In genomic region chr14:31640890-31641505, GRCm38 (mm10) we compare ENCODE assay signal across 8 mouse cellular contexts. TPM values are rescaled to one million over a fixed set of nuclear protein-coding genes. Genes with fewer than 3 reads are reported as not detected.
A peak's percentile ranks its signal among the peaks of the same experiment; 100 is the strongest.
DNase-seq lines count a peak whose midpoint lies in the region; ATAC-seq and TF ChIP-seq lines count a peak whose summit lies in the region.

TSS of gene Btd (plus strand) at chr14:31641028.
TSS of gene Hacl1 (minus strand) at chr14:31641286.

- H3K9ac ChIP-seq in heart, embryonic 12.5 days, result peak within 1 kb of the TSS; percentile 84
- H3K9ac ChIP-seq in kidney, postnatal 0 days (ENCODE audit: low read depth, low read length), result peak within 1 kb of the TSS; percentile 56
- H3K9ac ChIP-seq in liver, embryonic 13.5 days, result peak within 1 kb of the TSS; percentile 87
- H3K9ac ChIP-seq in stomach, embryonic 16.5 days (ENCODE audit: low read length), result peak within 1 kb of the TSS; percentile 82

- H3K4me3 ChIP-seq in heart, embryonic 12.5 days, result peak within 1 kb of the TSS; percentile 61
- peak within 1 kb of the TSS; percentile 52 for H3K4me3 ChIP-seq in kidney, postnatal 0 days (replicated peaks; ENCODE audit: low read depth, low read length)
- H3K4me3 ChIP-seq in liver, embryonic 13.5 days (replicated peaks), result peak within 1 kb of the TSS; percentile 78
- H3K4me3 ChIP-seq in stomach, embryonic 16.5 days (replicated peaks; ENCODE audit: low read length), result peak within 1 kb of the TSS; percentile 80

- TF ChIP-seq CTCF in kidney, postnatal 0 days (IDR thresholded peaks at IDR 0.05; ENCODE audit: low read depth), result no peak

- no peaks in the 10 kb centered on the region for H3K36me3 ChIP-seq in heart, embryonic 12.5 days
- no peaks in the 10 kb centered on the region for H3K36me3 ChIP-seq in kidney, postnatal 0 days (ENCODE audit: insufficient read depth, low read length)
- no peaks in the 10 kb centered on the region; the same call in 1 of the 2 replicates for H3K36me3 ChIP-seq in liver, embryonic 13.5 days
- no peaks in the 10 kb centered on the region for H3K36me3 ChIP-seq in stomach, embryonic 16.5 days (ENCODE audit: control insufficient read depth, insufficient read depth, low read length)

- H3K4me1 ChIP-seq in heart, embryonic 12.5 days (replicated peaks), result peaks cover 11% of the 10 kb centered on the region
- H3K4me1 ChIP-seq in kidney, postnatal 0 days (replicated peaks; ENCODE audit: insufficient read depth, low read length), result 0 out of 2 replicates have a peak, but pooled peaks cover 4% of the 10 kb centered on the region
- H3K4me1 ChIP-seq in liver, embryonic 13.5 days (replicated peaks), result peaks cover 25% of the 10 kb centered on the region
- H3K4me1 ChIP-seq in stomach, embryonic 16.5 days (ENCODE audit: control insufficient read depth, insufficient read depth, low read length), result peaks cover 6% of the 10 kb centered on the region

- H3K27ac ChIP-seq in heart, embryonic 12.5 days (ENCODE audit: poor library complexity, severe bottlenecking), result peak within 1 kb of the TSS; percentile 65
- peak within 1 kb of the TSS; percentile 83 for H3K27ac ChIP-seq in kidney, postnatal 0 days
- peak within 1 kb of the TSS; percentile 88 for H3K27ac ChIP-seq in liver, embryonic 13.5 days
- H3K27ac ChIP-seq in stomach, embryonic 16.5 days (ENCODE audit: low read length), result peak within 1 kb of the TSS; percentile 95

- under 1% methylated on average over 30 of the region's 30 CpGs for WGBS in heart, embryonic 12.5 days
- under 1% methylated on average over 30 of the region's 30 CpGs for WGBS in kidney, postnatal 0 days
- WGBS in liver, embryonic 13.5 days (ENCODE audit: insufficient replicate concordance), result under 1% methylated on average over 30 of the region's 30 CpGs
- under 1% methylated on average over 30 of the region's 30 CpGs for WGBS in stomach, embryonic 16.5 days

- peak; percentile 96 for ATAC-seq in erythroid progenitor cell, adult 5-6 weeks (replicated peaks; ENCODE audit: low FRiP score, poor library complexity, severe bottlenecking)
- ATAC-seq in heart, embryonic 12.5 days (ENCODE audit: insufficient number of reproducible peaks, low FRiP score), result peak; percentile 98
- ATAC-seq in kidney, postnatal 0 days (replicated peaks; ENCODE audit: low FRiP score, low read depth), result peak; percentile 94
- ATAC-seq in liver, embryonic 13.5 days (ENCODE audit: low read depth), result peak; percentile 98
- ATAC-seq in stomach, embryonic 16.5 days (ENCODE audit: insufficient read depth, low FRiP score), result peak; percentile 98

- DNase-seq in CD4-positive, CD25-positive, alpha-beta regulatory T cell, adult 2 months (ENCODE audit: low read depth, low spot score), result peak; percentile 96
- peak; percentile 84 for DNase-seq in brain, embryonic 18.5 days (ENCODE audit: low read depth, low spot score)
- DNase-seq in kidney, postnatal 0 days (ENCODE audit: low spot score), result peak; percentile 99
- peak; percentile 92 for DNase-seq in liver, embryonic 13.5 days
- DNase-seq in neural tube, embryonic 10.5 days (ENCODE audit: extremely low spot score, low spot score), result peak; percentile 91

- no peaks in the 10 kb centered on the region for H3K27me3 ChIP-seq in heart, embryonic 12.5 days (replicated peaks)
- no peaks in the 10 kb centered on the region for H3K27me3 ChIP-seq in kidney, postnatal 0 days (ENCODE audit: insufficient read depth, low read length)
- no peaks in the 10 kb centered on the region for H3K27me3 ChIP-seq in liver, embryonic 13.5 days
- H3K27me3 ChIP-seq in stomach, embryonic 16.5 days (ENCODE audit: control insufficient read depth, insufficient read depth, low read length), result no peaks in the 10 kb centered on the region

- H3K4me2 ChIP-seq in heart, embryonic 12.5 days, result peak within 1 kb of the TSS; percentile 94
- H3K4me2 ChIP-seq in kidney, postnatal 0 days (ENCODE audit: low read length), result peak within 1 kb of the TSS; percentile 94
- peak within 1 kb of the TSS; percentile 92 for H3K4me2 ChIP-seq in liver, embryonic 13.5 days
- H3K4me2 ChIP-seq in stomach, embryonic 16.5 days (ENCODE audit: low read depth, low read length), result peak within 1 kb of the TSS; percentile 98

- no peaks in the 10 kb centered on the region for H3K9me3 ChIP-seq in heart, embryonic 12.5 days (replicated peaks)
- no peaks in the 10 kb centered on the region for H3K9me3 ChIP-seq in kidney, postnatal 0 days (replicated peaks; ENCODE audit: low read length)
- H3K9me3 ChIP-seq in liver, embryonic 13.5 days (replicated peaks), result no peaks in the 10 kb centered on the region
- no peaks in the 10 kb centered on the region for H3K9me3 ChIP-seq in stomach, embryonic 16.5 days (replicated peaks; ENCODE audit: control insufficient read depth, low read length)

RNA-seq across cellular contexts. Expression of gene Btd, which starts in this region (rescaled TPM):
- total RNA-seq in erythroid progenitor cell, adult 5-6 weeks (2015; ENCODE audit: low replicate concordance), result 0.72 and 5.9 TPM in 2 replicates
- total RNA-seq in erythroid progenitor cell, adult 5-6 weeks (2017; ENCODE audit: low replicate concordance), result 3.3 and 3.5 TPM in 2 replicates
- polyA plus RNA-seq in heart, embryonic 12.5 days (2016; fragmentation: Nextera tagmentation; extraction: Ambion mirVana), result 23.1 and 27.8 TPM in 2 replicates
- polyA plus RNA-seq in kidney, postnatal 0 days (2015; fragmentation: Nextera tagmentation; extraction: Ambion mirVana), result 60.6 and 64.5 TPM in 2 replicates
- 8.9 TPM in 2 replicates for polyA plus RNA-seq in liver, embryonic 13.5 days (2015; fragmentation: Nextera tagmentation; extraction: Ambion mirVana)
- polyA plus RNA-seq in stomach, embryonic 16.5 days (2015; fragmentation: Nextera tagmentation; extraction: Ambion mirVana), result 29.0 and 31.8 TPM in 2 replicates

RNA-seq across cellular contexts. Expression of gene Hacl1, which starts in this region (rescaled TPM):
- total RNA-seq in erythroid progenitor cell, adult 5-6 weeks (2015; ENCODE audit: low replicate concordance), result 16.2 TPM in 1 of 2 replicates, not detected in the other
- 11.6 and 17.4 TPM in 2 replicates for total RNA-seq in erythroid progenitor cell, adult 5-6 weeks (2017; ENCODE audit: low replicate concordance)
- 7.9 and 13.2 TPM in 2 replicates for polyA plus RNA-seq in heart, embryonic 12.5 days (2016; fragmentation: Nextera tagmentation; extraction: Ambion mirVana)
- polyA plus RNA-seq in kidney, postnatal 0 days (2015; fragmentation: Nextera tagmentation; extraction: Ambion mirVana), result 68.9 and 76.3 TPM in 2 replicates
- polyA plus RNA-seq in liver, embryonic 13.5 days (2015; fragmentation: Nextera tagmentation; extraction: Ambion mirVana), result 8.1 and 9.6 TPM in 2 replicates
- 12.5 and 13.1 TPM in 2 replicates for polyA plus RNA-seq in stomach, embryonic 16.5 days (2015; fragmentation: Nextera tagmentation; extraction: Ambion mirVana)

Comparison
In these comparisons a context has a peak if more than half of its experiments do, and no peak if none do; other contexts are left out.
1. Peak in every context shown above with its lines: DNase-seq, ATAC-seq, H3K4me3 ChIP-seq and H3K27ac ChIP-seq.